21 mouse cellular contexts compared by ENCODE assay signal in genomic region chr16:22848331-22848730, GRCm38 (mm10). TPM values are rescaled to one million over a fixed set of nuclear protein-coding genes. Genes with fewer than 3 reads are reported as not detected.
"Had no signal": no experiment of that assay in that cellular context is flagged by ENCODE, and none has a peak within 500 bp of the region (broad histone marks: within the 10 kb centered on the region; RNA-seq: fewer than 3 reads in every experiment).

No protein-coding gene starts in this region.

- DNase-seq: kidney, postnatal 14 days; liver; liver, embryonic 13.5 days; lung, adult 18-20 months; lung, postnatal 36 days; right cerebral cortex, postnatal 14 days; thymus, postnatal 4 days had no signal

- H3K36me3 ChIP-seq: limb, embryonic 12.5 days; midbrain, embryonic 13.5 days; stomach, embryonic 15.5 days had no signal

- H3K9me3 ChIP-seq: limb, embryonic 12.5 days; liver, embryonic 13.5 days; midbrain, embryonic 13.5 days; stomach, embryonic 15.5 days had no signal

- H3K27me3 ChIP-seq: limb, embryonic 12.5 days; liver, embryonic 13.5 days; midbrain, embryonic 13.5 days; stomach, embryonic 15.5 days had no signal

- H3K4me3 ChIP-seq: left cerebral cortex, adult 2 months; limb, embryonic 12.5 days; liver, embryonic 13.5 days; midbrain, embryonic 13.5 days; stomach, embryonic 15.5 days had no signal

- H3K27ac ChIP-seq: left cerebral cortex, adult 2 months; limb, embryonic 12.5 days; liver, embryonic 13.5 days; midbrain, embryonic 13.5 days; stomach, embryonic 15.5 days had no signal

- H3K9ac ChIP-seq: limb, embryonic 12.5 days; liver, embryonic 13.5 days; midbrain, embryonic 13.5 days; stomach, embryonic 15.5 days had no signal

- H3K4me2 ChIP-seq: limb, embryonic 12.5 days; liver, embryonic 13.5 days; midbrain, embryonic 13.5 days; stomach, embryonic 15.5 days had no signal

- ATAC-seq: lung, postnatal 0 days; midbrain, embryonic 13.5 days had no signal

RNA-seq across cellular contexts. Expression of gene Crygs, which starts 37.0 kb away (rescaled TPM):
- total RNA-seq: layer of hippocampus, adult 8-10 months; layer of hippocampus, postnatal 25 days; left cerebral cortex, adult 2 months; megakaryocyte progenitor cell, adult 5-6 weeks; midbrain, postnatal 0 days had no signal
- polyA plus RNA-seq: large intestine, adult 2 months; limb, embryonic 12.5 days; lung, postnatal 0 days; midbrain, embryonic 13.5 days; midbrain, postnatal 0 days; neural tube, embryonic 14.5 days; spleen, adult 2 months; stomach, embryonic 15.5 days; testis, adult 2 months had no signal

RNA-seq across cellular contexts. Expression of gene Ahsg, which starts 42.7 kb away (rescaled TPM):
- total RNA-seq: layer of hippocampus, adult 8-10 months; layer of hippocampus, postnatal 25 days; left cerebral cortex, adult 2 months; left cerebral cortex, postnatal 25 days; megakaryocyte progenitor cell, adult 5-6 weeks; midbrain, postnatal 0 days had no signal
